ENCODE assay signal across 8 mouse cellular contexts in genomic region chr4:126046851-126047585, GRCm38 (mm10). TPM values are rescaled to one million over a fixed set of nuclear protein-coding genes. Genes with fewer than 3 reads are reported as not detected.
DNase-seq lines count a peak whose midpoint lies in the region; ATAC-seq and TF ChIP-seq lines count a peak whose summit lies in the region.

Gene Mrps15, plus strand, starts transcription at chr4:126046925.

- no peak for TF ChIP-seq CTCF in Patski (IDR thresholded peaks at IDR 0.05)

- POLR2A ChIA-PET in Patski (lab: Charles Lee): interaction anchor here (0.5 kb wide), 1 partner anchor 146 kb away, joined by 6 read pairs; no protein-coding TSS in a partner anchor

- peaks cover 24% of the 10 kb centered on the region for H3K36me3 ChIP-seq in hindbrain, embryonic 12.5 days

- no peaks in the 10 kb centered on the region for H3K27me3 ChIP-seq in Patski
- H3K27me3 ChIP-seq in hindbrain, embryonic 12.5 days: no peaks in the 10 kb centered on the region

- peaks cover 11% of the 10 kb centered on the region for H3K4me1 ChIP-seq in hindbrain, embryonic 12.5 days

- H3K9me3 ChIP-seq in hindbrain, embryonic 12.5 days (replicated peaks): no peaks in the 10 kb centered on the region

- H3K4me3 ChIP-seq in hindbrain, embryonic 12.5 days: peak within 1 kb of the TSS; percentile 78

- peak within 1 kb of the TSS; percentile 91 for H3K4me2 ChIP-seq in hindbrain, embryonic 12.5 days (replicated peaks)

- CTCF ChIA-PET in Patski (lab: Charles Lee): interaction anchor here (1.0 kb wide), 1 partner anchor 21 kb away, joined by 3 read pairs; no protein-coding TSS in a partner anchor

- peak within 1 kb of the TSS; percentile 78 for H3K9ac ChIP-seq in hindbrain, embryonic 12.5 days

- in situ Hi-C loops in Patski (cut with MboI; ENCODE audit: low pct_unique_long_range_greater_than_20kb): no loop called here

- WGBS in hindbrain, embryonic 12.5 days: under 1% methylated on average over 56 of the region's 56 CpGs

- no peak for DNase-seq in Patski (ENCODE audit: low read depth, low spot score)
- peak; percentile 89 to 91 for DNase-seq in cerebellum, postnatal 10 days
- DNase-seq in frontal cortex, postnatal 10 days (ENCODE audit: low spot score in 2 of 2): peak; percentile 77 to 81
- peak; percentile 80 to 81 for DNase-seq in layer of hippocampus, postnatal 36 days
- DNase-seq in lung, postnatal 4 days: peak; percentile 90 to 91
- peak; percentile 69 for DNase-seq in retina, postnatal 7 days (ENCODE audit: low read depth, low spot score)
- DNase-seq in urinary bladder, adult 2 months (ENCODE audit: low spot score): peak; percentile 70

- peak within 1 kb of the TSS; percentile 83 for H3K27ac ChIP-seq in hindbrain, embryonic 12.5 days

- peak; percentile 87 for ATAC-seq in Patski
- ATAC-seq in hindbrain, embryonic 12.5 days (ENCODE audit: low FRiP score): peak; percentile 94

RNA-seq across cellular contexts. Expression of gene Mrps15, which starts in this region (rescaled TPM):
- 56.7 TPM for polyA plus RNA-seq in Patski (2021)
- polyA plus RNA-seq in hindbrain, embryonic 12.5 days (2016; fragmentation: Nextera tagmentation; extraction: Ambion mirVana): 133 and 140 TPM in 2 replicates
- 10 to 100 TPM; 44.1 to 44.9 TPM for total RNA-seq in layer of hippocampus, postnatal 36 days (2021)
- polyA plus RNA-seq in urinary bladder, adult 2 months (2012; rRNA removed): 44.0 and 51.4 TPM in 2 replicates
